In genomic region chr8:83608398-83608829, GRCm38 (mm10) we compare ENCODE assay signal across 8 mouse cellular contexts. TPM values are rescaled to one million over a fixed set of nuclear protein-coding genes. Genes with fewer than 3 reads are reported as not detected.
DNase-seq lines count a peak whose midpoint lies in the region; ATAC-seq and TF ChIP-seq lines count a peak whose summit lies in the region.

No protein-coding gene starts in this region.

- intact Hi-C loops in left cerebral cortex, postnatal 10 days (cut with DNase I) = no loop called here

- CTCF ChIA-PET in Patski (lab: Charles Lee) = interaction anchor here (1.2 to 2.3 kb wide), 4 partner anchors 8 to 44 kb away, joined by 3 to 10 read pairs (median 6); partner anchors contain the start of gene Gipc1

- TF ChIP-seq CTCF in Patski (IDR thresholded peaks at IDR 0.05) = no peak

- no peak for DNase-seq in Patski (ENCODE audit: low read depth, low spot score)
- DNase-seq in cerebellum, postnatal 10 days = peak; percentile 88
- DNase-seq in gastrocnemius, postnatal 10 days = peak; percentile 82
- DNase-seq in induced T-regulatory cell, adult 2 months (ENCODE audit: low read depth) = peak; percentile 89
- DNase-seq in left cerebral cortex, postnatal 10 days (ENCODE audit: extremely low spot score in 1 of 2, low spot score in 2 of 2) = peak; percentile 74 to 91
- DNase-seq in right cerebral cortex, postnatal 10 days (ENCODE audit: low spot score in 2 of 2) = peak; percentile 86 to 90
- peak; percentile 80 to 86 for DNase-seq in urinary bladder, postnatal 36 days (ENCODE audit: low spot score in 2 of 2)

- in situ Hi-C loops in Patski (cut with MboI; ENCODE audit: low pct_unique_long_range_greater_than_20kb) = no loop called here

- POLR2A ChIA-PET in Patski (lab: Charles Lee) = interaction anchor here (0.7 to 1.3 kb wide), 4 partner anchors 9 to 86 kb away, joined by 3 to 4 read pairs (median 4); no protein-coding TSS in a partner anchor

- ATAC-seq in Patski = peak; percentile 70
- ATAC-seq in megakaryocyte, adult 5-6 weeks (ENCODE audit: poor library complexity, severe bottlenecking) = peak; percentile 54

- no peaks in the 10 kb centered on the region for H3K27me3 ChIP-seq in Patski

RNA-seq across cellular contexts. Expression of gene Dnajb1, which starts 0.4 kb away (rescaled TPM):
- 39.9 TPM for polyA plus RNA-seq in Patski (2021)
- 10 to 100 TPM; 10.3 to 11.7 TPM for total RNA-seq in gastrocnemius, postnatal 10 days (2021)
- 10 to 100 TPM; 35.9 to 36.3 TPM for total RNA-seq in left cerebral cortex, postnatal 10 days (2021)
- total RNA-seq in megakaryocyte, adult 5-6 weeks (2015) = 40.0 and 40.7 TPM in 2 replicates
- 26.4 and 34.4 TPM in 2 replicates for total RNA-seq in megakaryocyte, adult 5-6 weeks (2017)

RNA-seq across cellular contexts. Expression of gene Tecr, which starts 0.6 kb away (rescaled TPM):
- polyA plus RNA-seq in Patski (2021) = 275 TPM
- total RNA-seq in gastrocnemius, postnatal 10 days (2021) = 100 to 1,000 TPM; 422 to 448 TPM
- 100 to 1,000 TPM; 642 to 649 TPM for total RNA-seq in left cerebral cortex, postnatal 10 days (2021)
- total RNA-seq in megakaryocyte, adult 5-6 weeks (2015) = 282 and 314 TPM in 2 replicates
- total RNA-seq in megakaryocyte, adult 5-6 weeks (2017) = 248 and 255 TPM in 2 replicates

RNA-seq across cellular contexts. Expression of gene Ndufb7, which starts 41.9 kb away (rescaled TPM):
- polyA plus RNA-seq in Patski (2021) = 247 TPM
- 100 to 1,000 TPM; 408 to 467 TPM for total RNA-seq in gastrocnemius, postnatal 10 days (2021)
- 100 to 1,000 TPM; 141 to 145 TPM for total RNA-seq in left cerebral cortex, postnatal 10 days (2021)
- total RNA-seq in megakaryocyte, adult 5-6 weeks (2015) = 132 and 161 TPM in 2 replicates
- 205 and 227 TPM in 2 replicates for total RNA-seq in megakaryocyte, adult 5-6 weeks (2017)

RNA-seq across cellular contexts. Expression of gene Gipc1, which starts 44.1 kb away (rescaled TPM):
- 133 TPM for polyA plus RNA-seq in Patski (2021)
- 10 to 100 TPM; 28.0 to 34.5 TPM for total RNA-seq in gastrocnemius, postnatal 10 days (2021)
- total RNA-seq in left cerebral cortex, postnatal 10 days (2021) = 10 to 100 TPM; 84.0 to 86.7 TPM
- 15.4 and 16.4 TPM in 2 replicates for total RNA-seq in megakaryocyte, adult 5-6 weeks (2015)
- total RNA-seq in megakaryocyte, adult 5-6 weeks (2017) = 18.9 and 25.4 TPM in 2 replicates

RNA-seq across cellular contexts. Expression of gene Ptger1, which starts 58.1 kb away (rescaled TPM):
- polyA plus RNA-seq in Patski (2021) = 3.1 TPM
- total RNA-seq in gastrocnemius, postnatal 10 days (2021) = under 1 TPM; 0.14 to 0.38 TPM
- total RNA-seq in left cerebral cortex, postnatal 10 days (2021) = under 1 TPM; 0.71 to 0.77 TPM
- total RNA-seq in megakaryocyte, adult 5-6 weeks (2015) = 0.07 TPM in 1 of 2 replicates, not detected in the other
- 1.7 and 2.2 TPM in 2 replicates for total RNA-seq in megakaryocyte, adult 5-6 weeks (2017)
